Mouse (Mus musculus) urinary bladder, postnatal 14 days (tissue): Measurements from ENCODE around the gene Cog6.

Experiments used
- DNase-seq: peaks from one replicate; pipeline ENCODE4 v3.0.0; 2021; ENCODE audit warnings: low spot score

The Cog6 gene

GRCm38 (mm10) chr3:53016436-53017340 lies at the start of gene Cog6:
Cog6 (minus strand) TSS chr3:53017237.
- DNase-seq: peak; percentile 81

- DNase-seq: no peak
Observed at GRCm38 (mm10) chr3:53066095-53066372, 49.0 kb upstream of the Cog6 start.

GRCm38 (mm10) chr3:53065267-53066094 lies 48.4 kb upstream of the Cog6 start:
- DNase-seq: no peak

- peak; percentile 18 for DNase-seq
Observed at GRCm38 (mm10) chr3:53063423-53064147, 46.5 kb upstream of the Cog6 start.

GRCm38 (mm10) chr3:53059959-53060358 lies 42.9 kb upstream of the Cog6 start:
- no peak for DNase-seq

GRCm38 (mm10) chr3:53056430-53056829 lies 39.4 kb upstream of the Cog6 start:
- DNase-seq: no peak

- DNase-seq: no peak
Observed at GRCm38 (mm10) chr3:53052385-53052784, 35.3 kb upstream of the Cog6 start.

GRCm38 (mm10) chr3:53046371-53046770 lies 29.3 kb upstream of the Cog6 start:
- DNase-seq: no peak

- no peak for DNase-seq
Observed at GRCm38 (mm10) chr3:53045697-53046096, 28.7 kb upstream of the Cog6 start.

- DNase-seq: no peak
Observed at GRCm38 (mm10) chr3:53044682-53045299, 27.8 kb upstream of the Cog6 start.

GRCm38 (mm10) chr3:53044238-53044637 lies 27.2 kb upstream of the Cog6 start:
- peak; percentile 18 for DNase-seq

- DNase-seq: no peak
Observed at GRCm38 (mm10) chr3:53043206-53043780, 26.3 kb upstream of the Cog6 start.

- no peak for DNase-seq
Observed at GRCm38 (mm10) chr3:53042240-53042567, 25.2 kb upstream of the Cog6 start.

GRCm38 (mm10) chr3:53041411-53042239 lies 24.6 kb upstream of the Cog6 start, which contains the start of gene Lhfp:
Lhfp (plus strand) TSS chr3:53041528.
- peak; percentile 70 for DNase-seq

GRCm38 (mm10) chr3:53040593-53041410 lies 23.8 kb upstream of the Cog6 start:
- no peak for DNase-seq

- DNase-seq: no peak
Observed at GRCm38 (mm10) chr3:53039746-53040145, 22.7 kb upstream of the Cog6 start.

- no peak for DNase-seq
Observed at GRCm38 (mm10) chr3:53038913-53039312, 21.9 kb upstream of the Cog6 start.

- no peak for DNase-seq
Observed at GRCm38 (mm10) chr3:53036941-53037340, 19.9 kb upstream of the Cog6 start.

- no peak for DNase-seq
Observed at GRCm38 (mm10) chr3:53036076-53036475, 19.0 kb upstream of the Cog6 start.

- DNase-seq: peak; percentile 20
Observed at GRCm38 (mm10) chr3:53033448-53033847, 16.4 kb upstream of the Cog6 start.
